Mouse (Mus musculus) embryonic fibroblast, embryonic 13.5 days (primary cell): ENCODE data around the gene Gm44503.

Source experiments
- CTCF ChIP-seq: IDR thresholded peaks from 2 replicates; pipeline ENCODE4 v1.5.1; 2011; ENCODE audit warnings: mild to moderate bottlenecking, control low read depth, low read length, moderate library complexity, borderline replicate concordance; ENCODE audit not compliant: insufficient read depth
- POLR2A ChIP-seq: IDR thresholded peaks from 2 replicates; pipeline ENCODE4 v1.6.1; 2011; ENCODE audit warnings: low read depth, mild to moderate bottlenecking, control low read depth, low read length, moderate library complexity

GRCm38 (mm10) chr9:73031421-73031820, 72.8 kb downstream of the Gm44503 start:
- TF ChIP-seq POLR2A (no peak), CTCF (no peak)
